Mouse (Mus musculus) fibroblast of lung, adult 2 months (primary cell): ENCODE data around the gene Foxp1.
A peak's percentile ranks its signal among the peaks of the same experiment; 100 is the strongest.

Source experiments
- DNase-seq: peaks from one replicate; pipeline ENCODE4 v3.0.0-alpha.2; 2011; ENCODE audit warnings: low read depth

Gene Foxp1

DNA sequence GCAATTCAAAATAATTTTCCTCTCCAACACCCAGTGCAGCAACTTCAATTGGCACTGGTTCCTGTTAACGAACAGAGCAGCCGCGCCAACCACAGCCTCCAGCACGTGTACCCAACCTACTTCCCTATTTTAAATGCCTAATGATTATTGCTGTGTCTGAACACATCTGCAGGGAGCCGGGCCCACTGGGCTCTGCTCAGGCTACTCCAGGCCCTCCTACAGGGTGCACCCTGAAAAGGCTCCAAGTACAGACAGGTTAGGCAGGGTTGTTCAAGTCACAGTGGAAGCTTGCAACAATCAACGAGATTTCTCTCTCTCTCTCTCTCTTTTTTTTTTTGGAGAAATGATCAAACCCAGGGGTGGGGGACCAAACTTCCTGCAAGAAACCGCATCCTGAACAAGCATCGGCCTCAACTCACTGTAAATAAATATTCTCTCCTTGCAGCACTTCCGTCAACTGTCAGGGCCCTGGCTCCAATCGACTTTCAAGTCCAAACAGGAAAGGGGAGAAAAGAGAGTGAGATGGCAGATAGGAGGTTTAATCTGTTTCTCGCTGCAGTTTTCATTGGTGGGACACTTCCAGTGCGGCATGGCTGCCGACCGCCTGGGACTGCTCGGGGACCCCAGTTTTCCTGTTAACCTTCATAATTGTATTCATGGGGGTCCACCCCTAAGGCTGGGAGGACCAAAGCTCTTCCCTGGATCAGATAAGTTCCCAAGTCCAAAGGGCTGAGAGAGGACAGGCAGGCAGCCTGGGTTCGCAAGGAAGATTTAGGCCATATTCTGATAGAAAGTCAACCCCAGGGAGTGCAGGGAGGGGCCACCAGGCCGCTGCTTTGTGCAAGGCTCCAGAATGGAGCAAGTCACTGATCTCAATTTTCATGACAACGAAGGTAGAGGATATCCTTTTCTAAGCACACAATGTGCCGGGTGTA, 133.5 kb downstream of the Foxp1 start:
- no peak for DNase-seq

GRCm38 (mm10) chr6:99388023-99388422, 134.5 kb downstream of the Foxp1 start:
- DNase-seq = no peak

DNA sequence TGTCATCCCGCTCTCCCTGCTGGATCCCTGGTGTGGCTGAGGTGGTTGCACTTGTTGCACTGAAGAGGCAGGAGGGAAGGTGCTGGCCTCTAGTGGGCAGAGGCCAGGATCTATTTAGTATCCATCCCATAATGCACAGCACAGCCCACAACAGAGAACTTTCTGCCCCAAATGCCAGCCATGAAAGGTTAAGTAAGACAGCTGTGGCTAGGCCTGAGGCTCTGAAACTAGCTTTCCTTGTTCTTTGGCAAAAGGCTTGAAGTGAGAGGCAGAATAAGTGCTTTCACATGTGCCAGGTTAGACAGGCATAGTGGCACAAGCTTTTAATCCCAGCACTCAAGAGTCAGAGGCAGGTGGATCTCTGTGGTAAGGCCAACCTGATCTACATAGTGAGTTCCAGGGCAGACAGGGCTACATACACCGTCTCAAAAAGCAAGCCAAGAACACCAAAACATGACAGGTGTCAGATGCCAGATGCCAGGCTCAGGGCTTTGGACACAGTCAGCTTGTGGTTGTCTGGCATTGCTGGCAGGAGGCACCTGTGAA, 137.4 kb downstream of the Foxp1 start:
- no peak for DNase-seq

DNA sequence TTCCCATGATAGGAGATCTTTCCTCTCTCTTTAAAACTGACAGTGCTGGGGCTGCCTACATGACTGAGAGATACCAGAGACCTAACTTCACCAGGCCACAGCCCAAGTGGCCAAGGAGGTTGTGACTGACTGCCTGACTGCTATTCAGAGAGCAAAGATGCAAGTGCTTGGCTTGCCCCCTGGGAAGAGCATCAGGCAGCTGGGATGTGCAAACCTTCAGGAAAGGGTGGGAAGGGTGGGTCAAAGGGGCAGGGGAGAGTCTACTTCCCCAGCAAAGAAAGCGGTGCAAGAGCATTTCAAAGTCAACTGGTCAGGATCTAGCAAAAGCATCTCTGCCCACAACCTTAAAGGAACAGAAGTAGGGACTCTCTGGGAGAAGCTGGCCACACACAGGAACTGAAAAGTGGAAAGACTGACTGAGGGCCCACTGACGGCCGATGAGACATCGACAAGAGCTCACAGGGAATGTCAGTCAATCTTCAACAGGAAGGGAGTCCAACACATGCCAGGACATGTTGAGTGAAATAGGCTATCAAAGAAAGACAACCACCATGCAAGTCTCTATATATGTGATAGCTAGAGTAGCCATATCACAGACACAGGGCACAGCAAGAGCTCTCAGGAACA, 138.6 kb downstream of the Foxp1 start:
- DNase-seq = no peak

DNA sequence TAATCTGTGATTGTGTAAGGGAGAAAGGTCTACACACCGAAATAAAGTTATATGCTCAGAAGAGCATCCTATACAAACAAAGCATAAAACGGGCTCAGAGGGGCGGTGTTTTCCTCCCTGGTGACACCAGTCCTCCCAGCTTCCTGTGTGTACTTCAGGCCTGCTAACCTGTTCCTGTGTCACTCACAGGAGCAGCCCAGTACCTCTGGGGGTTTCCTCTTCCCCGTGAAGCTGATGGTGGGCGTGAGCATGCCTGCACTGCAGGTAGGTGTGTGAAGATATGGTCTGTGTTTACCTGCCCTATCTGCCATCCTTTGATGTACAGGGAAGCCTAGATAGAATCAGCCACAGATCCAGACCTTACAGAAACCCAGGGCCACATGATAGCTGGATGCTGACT, 142.4 kb downstream of the Foxp1 start:
- no peak for DNase-seq

- DNase-seq = no peak
These were observed 143.4 kb downstream of the Foxp1 start for GRCm38 (mm10) chr6:99378997-99379710.

GRCm38 (mm10) chr6:99377716-99378115, 144.8 kb downstream of the Foxp1 start:
- no peak for DNase-seq

GRCm38 (mm10) chr6:99377131-99377530, 145.4 kb downstream of the Foxp1 start:
- DNase-seq = no peak

GRCm38 (mm10) chr6:99376721-99377120, 145.8 kb downstream of the Foxp1 start:
- no peak for DNase-seq

GRCm38 (mm10) chr6:99375865-99376264, 146.7 kb downstream of the Foxp1 start:
- DNase-seq = no peak

DNA sequence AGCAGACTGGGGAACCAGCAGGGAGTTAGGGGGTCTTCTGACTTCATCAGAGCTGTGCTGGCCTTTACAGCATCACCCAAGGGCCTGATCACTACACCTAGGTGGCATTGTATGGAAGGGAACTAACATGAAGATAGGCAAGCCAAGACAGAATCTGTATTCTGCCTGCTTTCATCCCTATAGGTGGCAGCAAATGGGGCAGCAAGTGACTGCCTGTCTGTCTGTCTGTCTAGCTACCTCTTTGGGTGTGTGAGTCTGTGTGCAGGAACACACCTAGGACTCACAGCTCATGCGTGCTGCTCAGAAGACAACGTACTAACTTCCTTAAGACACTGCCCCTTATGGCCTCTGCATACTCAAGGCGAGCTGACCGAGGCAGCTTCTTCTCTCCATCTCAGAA, 147.1 kb downstream of the Foxp1 start:
- no peak for DNase-seq

- no peak for DNase-seq
These were observed 147.9 kb downstream of the Foxp1 start for GRCm38 (mm10) chr6:99374448-99375271.

DNA sequence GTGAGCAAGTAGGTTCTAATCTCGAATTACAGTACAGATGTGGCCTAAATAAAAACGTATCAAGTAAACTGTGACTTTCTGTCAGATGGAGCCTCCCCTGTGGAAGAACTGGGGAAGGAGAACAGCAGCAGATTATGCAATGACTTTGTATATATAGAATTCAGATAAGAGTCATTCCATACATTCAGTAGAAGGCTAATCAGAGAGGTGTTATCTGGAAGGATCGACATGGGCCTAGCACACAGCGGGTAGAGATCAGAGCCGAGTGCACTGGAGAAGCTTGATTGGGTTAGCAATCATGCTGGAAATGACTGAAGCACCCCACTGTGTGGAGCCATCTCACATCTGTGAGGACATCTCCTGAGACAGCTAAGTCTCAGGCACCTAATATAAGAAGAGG, 150.1 kb downstream of the Foxp1 start:
- no peak for DNase-seq

DNA sequence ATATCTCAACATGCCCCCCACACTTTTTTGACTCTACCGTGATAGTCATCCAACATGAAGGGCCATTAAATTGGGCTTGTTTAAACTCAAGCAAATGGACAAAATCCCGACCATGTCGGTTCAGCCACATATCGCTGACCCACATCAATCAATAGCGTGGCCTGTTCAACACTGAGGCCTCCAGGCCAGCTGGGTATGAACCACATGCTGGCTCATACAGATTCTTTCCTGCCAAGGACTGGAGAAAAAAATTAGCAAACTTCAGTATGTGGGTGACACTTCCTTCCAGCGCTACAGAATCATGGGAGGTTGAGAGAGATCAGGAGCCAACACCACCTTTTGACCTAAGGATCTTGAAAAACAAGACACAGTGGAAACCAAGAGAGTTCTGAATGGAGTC, 150.5 kb downstream of the Foxp1 start:
- DNase-seq = peak; percentile 67

- DNase-seq = no peak
These were observed 152.6 kb downstream of the Foxp1 start for GRCm38 (mm10) chr6:99369931-99370330.

DNA sequence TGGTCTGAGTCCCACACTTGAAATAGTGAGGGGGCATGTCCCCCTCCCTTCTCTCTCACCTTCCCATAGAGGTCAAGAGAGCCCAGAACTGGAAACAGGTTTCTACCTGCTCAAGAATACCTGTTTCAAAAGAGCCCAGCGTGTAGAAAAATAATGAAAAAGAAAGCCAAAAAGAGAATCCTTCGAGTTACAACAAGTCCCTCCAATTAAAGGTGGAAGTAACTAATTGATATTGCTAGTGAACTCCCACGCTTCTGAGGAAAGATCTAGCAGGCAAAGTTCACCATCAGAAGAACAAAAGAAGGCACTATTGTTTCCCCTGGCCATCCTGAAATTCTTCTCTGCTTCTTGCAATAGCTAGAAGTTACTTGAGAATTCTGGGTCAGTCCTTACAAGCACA, 153.4 kb downstream of the Foxp1 start:
- no peak for DNase-seq

DNA sequence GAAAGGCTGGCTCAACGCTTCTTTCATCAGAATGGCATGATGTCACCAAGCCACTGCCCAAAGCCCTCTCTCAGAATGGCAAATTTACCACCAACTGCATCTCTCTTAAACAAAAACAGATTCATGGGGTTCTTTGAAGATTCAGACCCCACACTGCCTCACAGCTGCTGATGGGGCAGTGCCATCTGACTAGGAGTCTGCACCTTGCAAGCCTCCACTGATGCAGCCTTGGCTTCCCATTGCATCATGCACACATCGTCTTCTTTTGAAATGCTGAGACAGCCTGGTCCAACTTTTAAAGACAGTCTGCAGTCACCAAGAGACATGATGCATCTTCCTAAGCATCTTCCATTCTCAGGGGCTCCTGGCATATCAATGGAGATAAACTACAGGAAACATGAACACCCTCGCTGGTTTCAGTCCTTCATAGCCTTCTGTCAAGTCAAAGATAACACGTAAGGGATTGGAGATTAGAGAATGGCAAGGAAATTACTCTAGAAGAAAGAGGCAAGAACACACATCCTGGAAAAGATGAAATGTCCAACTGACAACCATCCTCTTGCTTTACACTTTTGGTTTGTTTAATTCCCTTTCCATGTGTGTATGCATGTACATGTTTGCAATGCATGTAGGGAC, 154.3 kb downstream of the Foxp1 start:
- DNase-seq = no peak

- no peak for DNase-seq
These were observed 158.0 kb downstream of the Foxp1 start for GRCm38 (mm10) chr6:99364545-99364944.

- DNase-seq = no peak
These were observed 161.9 kb downstream of the Foxp1 start for GRCm38 (mm10) chr6:99360581-99360980.

- no peak for DNase-seq
These were observed 162.6 kb downstream of the Foxp1 start for GRCm38 (mm10) chr6:99359765-99360499.
